Mouse (Mus musculus) liver, adult 2 months (tissue): ENCODE results near the gene Sel1l3. TPM values are rescaled to one million over a fixed set of nuclear protein-coding genes. Genes with fewer than 3 reads are reported as not detected.

ENCODE experiments used
- DNase-seq: peaks from one replicate; pipeline ENCODE4 v3.0.0-alpha.2; 2011; ENCODE audit warnings: low read depth, low spot score; ENCODE audit errors: extremely low read depth
- H3K27ac ChIP-seq: fragments of 200-500 bp; replicated peaks from 2 replicates; pipeline ENCODE4 v1.5.1; 2012; ENCODE audit warnings: low read depth, mild to moderate bottlenecking, control low read depth, inconsistent platforms, low read length; ENCODE audit not compliant: insufficient read depth
- H3K27me3 ChIP-seq: fragments of 200-500 bp; 2 replicates; pipeline ENCODE4 v1.6.1; 2012; ENCODE audit warnings: mild to moderate bottlenecking, moderate library complexity, low read length, inconsistent platforms; ENCODE audit not compliant: control insufficient read depth, insufficient read depth
- H3K36me3 ChIP-seq: fragments of 200-500 bp; 2 replicates; pipeline ENCODE4 v1.6.1; 2012; ENCODE audit warnings: low read length, inconsistent platforms; ENCODE audit not compliant: control insufficient read depth, insufficient read depth
- H3K4me1 ChIP-seq: fragments of 200-500 bp; 2 replicates; pipeline ENCODE4 v1.6.1; 2011; ENCODE audit warnings: low read length; ENCODE audit not compliant: control insufficient read depth, insufficient read depth
- H3K4me3 ChIP-seq: fragments of 200-500 bp; 2 replicates; pipeline ENCODE4 v1.5.1; 2011; ENCODE audit warnings: low read depth, mild to moderate bottlenecking, control low read depth, low read length, moderate library complexity; ENCODE audit not compliant: insufficient read depth
- H3K79me2 ChIP-seq: fragments of 200-500 bp; 2 replicates; pipeline ENCODE4 v1.6.1; 2012; ENCODE audit warnings: inconsistent platforms, mild to moderate bottlenecking, low read length, moderate library complexity; ENCODE audit not compliant: control insufficient read depth, insufficient read depth
- H3K9ac ChIP-seq: fragments of 200-500 bp; 2 replicates; pipeline ENCODE4 v1.6.1; 2012; ENCODE audit warnings: low read depth, mild to moderate bottlenecking, control low read depth, inconsistent platforms, low read length
- CTCF ChIP-seq: fragments of 200-500 bp; IDR thresholded peaks from 2 replicates; pipeline ENCODE4 v1.5.1; 2011; ENCODE audit warnings: low read depth, low read length, control low read depth
- POLR2A ChIP-seq: fragments of 200-500 bp; IDR thresholded peaks from 2 replicates; pipeline ENCODE4 v1.6.1; 2011; ENCODE audit warnings: low read length, control low read depth; ENCODE audit not compliant: insufficient read depth; ENCODE audit errors: extremely low read depth
- WGBS: fragments of 180-500 bp; shearing (Covaris S2); methylation state at CpG from one replicate; pipeline ENCODE4 v1.1.7; 2018; 5-methylcytosine and 5-hydroxymethylcytosine counted together
- polyA plus RNA-seq: library from polyadenylated mRNA; depleted of rRNA; stranded (reverse); fragments of >200 nt; gene quantifications from 2 replicates; pipeline ENCODE4 v1.2.3, GENCODE M21; 2012
- total RNA-seq: library from RNA; depleted of rRNA; stranded (reverse); fragments of >200 nt; gene quantifications from 2 replicates; pipeline ENCODE4 v1.2.3, GENCODE M21; 2014

Sel1l3 gene
- total and polyA plus RNA-seq, 2 experiments: 4.9 to 8.2 TPM

- H3K36me3 ChIP-seq: peaks cover 25% of the 10 kb centered on the region
Measured at GRCm38 (mm10) chr5:53142587-53142986, 71.1 kb downstream of the Sel1l3 start.

GRCm38 (mm10) chr5:53140158-53140927 lies 73.4 kb downstream of the Sel1l3 start:
- Histone ChIP-seq H3K27me3 (no peaks in the 10 kb centered on the region), H3K36me3 (peaks cover 27% of the 10 kb centered on the region), H3K79me2 (no peaks in the 10 kb centered on the region), H3K9ac (no peak overlapping the region), H3K27ac (no peak overlapping the region), H3K4me3 (no peak overlapping the region), H3K4me1 (no peaks in the 10 kb centered on the region)
- DNase-seq: no peak
- WGBS: 83% methylated on average over 8 of the region's 8 CpGs
- TF ChIP-seq POLR2A: no peak
- no peak for TF ChIP-seq CTCF

More at GRCm38 (mm10) chr5:53142587-53142986, 71.1 kb downstream of the Sel1l3 start:
- DNase-seq: no peak
- TF ChIP-seq CTCF: no peak
- TF ChIP-seq POLR2A: no peak
- Histone ChIP-seq H3K27me3 (no peaks in the 10 kb centered on the region), H3K4me1 (no peaks in the 10 kb centered on the region), H3K9ac (no peak overlapping the region), H3K27ac (no peak overlapping the region), H3K4me3 (no peak overlapping the region), H3K79me2 (no peaks in the 10 kb centered on the region)
- WGBS: 83% methylated on average over 5 of the region's 5 CpGs

- H3K9ac ChIP-seq: no peak overlapping the region
- peaks cover 26% of the 10 kb centered on the region; the same call in 1 of the 2 replicates for H3K36me3 ChIP-seq
- H3K4me1 ChIP-seq: no peaks in the 10 kb centered on the region
- no peak overlapping the region for H3K4me3 ChIP-seq
- no peak overlapping the region for H3K27ac ChIP-seq
- no peaks in the 10 kb centered on the region for H3K79me2 ChIP-seq
- WGBS: 63% methylated on average over 11 of the region's 11 CpGs
- TF ChIP-seq POLR2A: no peak
- TF ChIP-seq CTCF: no peak
- no peaks in the 10 kb centered on the region for H3K27me3 ChIP-seq
- DNase-seq: no peak
Measured at GRCm38 (mm10) chr5:53139566-53139965, 74.2 kb downstream of the Sel1l3 start.

- no peak for DNase-seq
- 67% methylated on average over 4 of the region's 4 CpGs for WGBS
- H3K4me3 ChIP-seq: no peak overlapping the region
- TF ChIP-seq CTCF (no peak), POLR2A (no peak)
- no peaks in the 10 kb centered on the region for H3K27me3 ChIP-seq
- H3K4me1 ChIP-seq: no peaks in the 10 kb centered on the region
- H3K36me3 ChIP-seq: peaks cover 28% of the 10 kb centered on the region; the same call in 1 of the 2 replicates
- no peaks in the 10 kb centered on the region for H3K79me2 ChIP-seq
- no peak overlapping the region for H3K9ac ChIP-seq
- H3K27ac ChIP-seq: no peak overlapping the region
Measured at GRCm38 (mm10) chr5:53139140-53139539, 74.6 kb downstream of the Sel1l3 start.

GRCm38 (mm10) chr5:53138025-53138424 lies 75.7 kb downstream of the Sel1l3 start:
- Histone ChIP-seq H3K27me3 (no peaks in the 10 kb centered on the region), H3K4me3 (no peak overlapping the region), H3K9ac (no peak overlapping the region), H3K4me1 (no peaks in the 10 kb centered on the region), H3K27ac (no peak overlapping the region), H3K79me2 (no peaks in the 10 kb centered on the region), H3K36me3 (peaks cover 25% of the 10 kb centered on the region)
- WGBS: 89% methylated on average over 8 of the region's 8 CpGs
- no peak for TF ChIP-seq POLR2A
- TF ChIP-seq CTCF: no peak
- no peak for DNase-seq

- TF ChIP-seq CTCF (no peak), POLR2A (no peak)
- Histone ChIP-seq H3K4me3 (no peak overlapping the region), H3K79me2 (no peaks in the 10 kb centered on the region), H3K4me1 (no peaks in the 10 kb centered on the region), H3K27ac (no peak overlapping the region), H3K36me3 (peaks cover 33% of the 10 kb centered on the region), H3K27me3 (no peaks in the 10 kb centered on the region), H3K9ac (no peak overlapping the region)
- WGBS: 88% methylated on average over 8 of the region's 8 CpGs
- no peak for DNase-seq
Measured at GRCm38 (mm10) chr5:53135984-53136383, 77.7 kb downstream of the Sel1l3 start.
